Mouse (Mus musculus): ENCODE data around the gene Myh3. TPM values are rescaled to one million over a fixed set of nuclear protein-coding genes. Genes with fewer than 3 reads are reported as not detected.
A peak's percentile ranks its signal among the peaks of the same experiment; 100 is the strongest.

The Myh3 gene
- polyA plus RNA-seq, 1 experiment from 2014 or later: 0.50 TPM

DNA sequence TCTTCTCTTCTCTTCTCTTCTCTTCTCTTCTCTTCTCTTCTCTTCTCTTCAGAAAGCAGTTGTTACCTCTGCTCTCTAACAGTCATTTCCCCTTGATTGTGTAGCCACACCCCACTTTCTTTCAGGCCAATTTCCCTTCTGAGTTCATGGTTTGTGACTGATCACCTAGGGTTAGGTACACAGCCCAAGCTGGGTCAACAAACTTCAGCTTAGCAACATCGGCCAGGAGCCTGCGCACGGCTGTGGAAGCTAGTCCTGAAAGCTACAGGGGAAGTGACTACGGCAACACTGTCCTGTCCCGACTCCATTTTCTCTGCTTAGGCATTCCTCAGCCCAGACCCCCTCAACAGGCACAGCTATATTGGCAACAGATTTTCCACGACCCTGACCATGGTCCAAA is 33.1 kb upstream of the Myh3 start:
- no peak overlapping the region for H3K27ac ChIP-seq (ENCODE audit: low read length)
- no peak overlapping the region for H3K4me3 ChIP-seq (ENCODE audit: low read length)
- H3K4me1 ChIP-seq (ENCODE audit: control insufficient read depth, insufficient read depth, low read length): peaks cover 10% of the 10 kb centered on the region; the same call in 1 of the 2 replicates
- H3K36me3 ChIP-seq (ENCODE audit: control insufficient read depth, insufficient read depth, low read length): peaks cover 3% of the 10 kb centered on the region
- H3K4me2 ChIP-seq (ENCODE audit: low read depth, low read length): peak overlapping the region; percentile 19; the same call in 1 of the 2 replicates
- 64% methylated on average over 6 of the region's 6 CpGs for WGBS
- no peak overlapping the region for H3K9ac ChIP-seq (ENCODE audit: low read depth, low read length)
- H3K9me3 ChIP-seq (ENCODE audit: control insufficient read depth, low read length): no peaks in the 10 kb centered on the region
- peak; percentile 84 for ATAC-seq
- no peaks in the 10 kb centered on the region for H3K27me3 ChIP-seq (replicated peaks; ENCODE audit: control insufficient read depth, insufficient read depth, low read length)

DNA sequence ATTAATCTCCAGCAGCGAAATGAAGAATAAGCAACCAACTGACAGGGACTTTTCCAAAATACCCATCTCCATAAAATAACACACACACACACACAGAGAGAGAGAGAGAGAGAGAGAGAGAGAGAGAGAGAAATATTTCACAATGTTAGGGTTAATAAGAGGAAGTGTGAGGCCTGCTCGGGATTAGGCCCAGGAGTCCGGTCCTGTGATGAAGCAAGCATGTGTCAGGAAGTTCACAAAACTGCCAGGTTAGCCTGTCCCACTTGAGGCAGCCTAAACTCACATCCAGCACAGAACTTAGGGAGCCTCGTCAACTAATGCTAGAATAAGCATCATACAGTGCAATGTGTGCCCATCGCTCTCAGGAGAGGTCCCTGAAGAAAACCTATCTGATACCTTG is 30.9 kb upstream of the Myh3 start:
- H3K27ac ChIP-seq (ENCODE audit: low read length): no peak overlapping the region
- peaks cover 13% of the 10 kb centered on the region; the same call in 1 of the 2 replicates for H3K4me1 ChIP-seq (ENCODE audit: control insufficient read depth, insufficient read depth, low read length)
- no peak for ATAC-seq
- no peaks in the 10 kb centered on the region for H3K27me3 ChIP-seq (replicated peaks; ENCODE audit: control insufficient read depth, insufficient read depth, low read length)
- WGBS: 84% methylated on average over 5 of the region's 5 CpGs
- no peak overlapping the region for H3K4me2 ChIP-seq (ENCODE audit: low read depth, low read length)
- H3K9me3 ChIP-seq (ENCODE audit: control insufficient read depth, low read length): no peaks in the 10 kb centered on the region
- H3K36me3 ChIP-seq (ENCODE audit: control insufficient read depth, insufficient read depth, low read length): no peaks in the 10 kb centered on the region
- H3K4me3 ChIP-seq (ENCODE audit: low read length): no peak overlapping the region
- no peak overlapping the region for H3K9ac ChIP-seq (ENCODE audit: low read depth, low read length)

DNA sequence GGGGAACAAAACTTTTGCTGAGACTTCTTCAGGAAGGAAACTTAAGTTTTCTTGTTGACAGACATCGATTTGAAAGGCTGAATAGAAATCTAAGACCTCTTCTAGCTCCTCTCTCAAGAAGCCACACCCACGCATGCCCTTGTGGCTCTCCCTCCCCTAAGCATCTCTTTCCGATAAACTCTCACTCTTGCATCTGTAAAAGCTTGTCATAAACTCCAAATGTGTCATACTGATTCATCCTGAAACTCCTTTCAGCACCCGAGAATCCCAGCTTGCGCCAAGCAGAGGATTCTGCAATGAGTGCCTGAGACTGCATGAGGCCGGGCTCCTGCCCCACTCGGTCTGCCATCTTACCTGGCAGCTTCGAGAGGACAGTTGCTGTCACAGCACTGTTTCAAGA is 29.6 kb upstream of the Myh3 start:
- H3K4me3 ChIP-seq (ENCODE audit: low read length): no peak overlapping the region
- no peaks in the 10 kb centered on the region for H3K9me3 ChIP-seq (ENCODE audit: control insufficient read depth, low read length)
- H3K4me2 ChIP-seq (ENCODE audit: low read depth, low read length): no peak overlapping the region
- ATAC-seq: no peak
- peaks cover 11% of the 10 kb centered on the region for H3K4me1 ChIP-seq (ENCODE audit: control insufficient read depth, insufficient read depth, low read length)
- H3K9ac ChIP-seq (ENCODE audit: low read depth, low read length): no peak overlapping the region
- no peak overlapping the region for H3K27ac ChIP-seq (ENCODE audit: low read length)
- no peaks in the 10 kb centered on the region for H3K27me3 ChIP-seq (replicated peaks; ENCODE audit: control insufficient read depth, insufficient read depth, low read length)
- 84% methylated on average over 8 of the region's 8 CpGs for WGBS
- H3K36me3 ChIP-seq (ENCODE audit: control insufficient read depth, insufficient read depth, low read length): no peaks in the 10 kb centered on the region

DNA sequence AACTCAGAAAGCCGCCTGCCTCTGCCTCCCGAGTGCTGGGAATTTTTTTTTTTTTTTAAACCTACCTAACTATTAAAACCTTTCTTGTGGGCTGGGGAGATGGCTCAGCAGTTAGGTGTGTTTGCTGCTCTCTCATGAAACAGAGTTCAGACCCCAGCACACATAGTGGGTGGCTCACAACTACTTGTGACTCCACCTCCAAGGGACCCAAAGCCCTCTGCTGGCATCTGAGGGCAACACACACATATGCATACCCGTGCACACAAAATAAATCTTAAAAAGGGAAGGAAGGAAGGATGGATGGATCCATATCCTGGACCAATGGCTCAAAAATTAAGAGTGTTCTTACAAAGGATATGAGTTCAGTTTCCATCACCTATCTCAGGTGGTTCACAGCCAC is 28.8 kb upstream of the Myh3 start:
- Histone ChIP-seq H3K4me1 (ENCODE audit: control insufficient read depth, insufficient read depth, low read length) (peaks cover 14% of the 10 kb centered on the region), H3K9ac (ENCODE audit: low read depth, low read length) (no peak overlapping the region), H3K4me3 (ENCODE audit: low read length) (no peak overlapping the region), H3K27me3 (replicated peaks; ENCODE audit: control insufficient read depth, insufficient read depth, low read length) (no peaks in the 10 kb centered on the region), H3K4me2 (ENCODE audit: low read depth, low read length) (no peak overlapping the region), H3K9me3 (ENCODE audit: control insufficient read depth, low read length) (no peaks in the 10 kb centered on the region), H3K36me3 (ENCODE audit: control insufficient read depth, insufficient read depth, low read length) (no peaks in the 10 kb centered on the region), H3K27ac (ENCODE audit: low read length) (no peak overlapping the region)
- no peak for ATAC-seq
- 90% methylated on average over 3 of the region's 3 CpGs for WGBS

DNA sequence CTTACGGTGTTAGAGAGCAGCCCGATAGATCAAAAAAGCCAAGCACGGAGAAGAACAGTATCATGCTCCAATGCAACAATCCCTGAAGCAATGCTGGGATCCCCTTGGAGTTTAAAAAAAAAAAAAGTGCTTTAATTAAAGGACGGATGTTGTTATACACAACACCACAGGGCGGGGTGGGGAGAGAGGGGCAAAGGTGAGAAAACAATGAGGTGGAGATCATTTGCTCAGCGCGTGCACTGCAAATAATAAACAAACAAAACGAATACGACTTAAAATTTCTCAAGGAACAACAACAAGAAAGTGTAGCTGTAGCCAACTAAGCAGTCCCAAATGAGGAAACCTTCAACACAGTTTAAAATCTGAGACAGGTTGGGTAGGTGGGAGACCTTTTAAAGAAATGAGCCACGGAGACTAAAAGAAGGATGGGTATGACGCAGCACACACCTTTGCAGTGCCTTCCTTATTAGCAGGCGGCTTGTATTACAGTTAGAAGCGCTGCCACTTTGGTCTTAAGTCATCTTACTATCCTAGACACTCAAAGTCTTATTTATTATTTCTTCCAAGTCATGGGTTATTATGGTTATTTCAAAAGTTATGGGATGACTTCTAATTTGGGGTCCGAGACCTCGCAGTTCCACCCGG is 26.3 kb upstream of the Myh3 start:
- WGBS: 7% methylated on average over 16 of the region's 16 CpGs
- no peaks in the 10 kb centered on the region for H3K9me3 ChIP-seq (ENCODE audit: control insufficient read depth, low read length)

DNA sequence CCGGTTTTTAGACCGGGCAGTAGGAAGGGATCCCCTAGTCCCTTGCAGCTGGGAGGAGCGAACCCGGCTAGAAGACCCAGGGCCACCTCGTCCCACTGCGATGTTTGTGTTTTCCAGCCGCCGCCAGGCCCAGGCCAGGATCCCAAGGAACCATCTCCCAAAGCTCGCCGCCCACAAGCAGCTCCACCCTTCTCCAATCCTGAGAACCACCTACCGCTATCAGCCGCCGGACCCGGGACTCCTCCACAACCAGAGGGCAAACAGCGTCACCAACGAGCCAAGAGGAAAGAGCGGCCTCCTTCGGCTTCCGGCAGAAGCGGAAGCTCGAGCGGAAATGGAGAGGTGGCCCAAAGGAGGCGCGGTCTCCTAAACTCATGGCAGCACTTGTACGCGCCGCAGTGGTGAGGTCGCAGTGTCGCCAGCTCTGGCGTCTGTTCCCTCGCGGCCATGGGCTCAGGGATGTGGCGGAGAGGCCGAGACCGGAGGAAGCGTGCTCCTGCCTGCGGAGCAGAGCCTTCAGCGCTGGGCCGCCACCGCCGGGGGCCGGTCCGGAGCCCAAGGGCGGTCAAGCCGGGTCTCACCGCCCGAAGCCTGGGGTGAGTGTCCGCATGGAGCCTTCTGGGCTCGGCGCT is 25.7 kb upstream of the Myh3 start, which contains the start of the genes Adprm and Sco1:
Gene Adprm, minus strand, starts transcription at position 274 of the 632 bp plus-strand sequence.
Gene Sco1, plus strand, starts transcription at position 350 of the 632 bp plus-strand sequence.
- ATAC-seq: peak; percentile 98
- H3K4me2 ChIP-seq (ENCODE audit: low read depth, low read length): peak within 1 kb of the TSS; percentile 76
- under 1% methylated on average over 50 of the region's 50 CpGs for WGBS
- 0 out of 2 replicates have a peak, but pooled peaks cover 6% of the 10 kb centered on the region for H3K36me3 ChIP-seq (ENCODE audit: control insufficient read depth, insufficient read depth, low read length)
- H3K9me3 ChIP-seq (ENCODE audit: control insufficient read depth, low read length): no peaks in the 10 kb centered on the region
- H3K27me3 ChIP-seq (replicated peaks; ENCODE audit: control insufficient read depth, insufficient read depth, low read length): no peaks in the 10 kb centered on the region
- peaks cover 7% of the 10 kb centered on the region for H3K4me1 ChIP-seq (ENCODE audit: control insufficient read depth, insufficient read depth, low read length)
- peak within 1 kb of the TSS; percentile 85 for H3K9ac ChIP-seq (ENCODE audit: low read depth, low read length)
- peak within 1 kb of the TSS; percentile 82 for H3K27ac ChIP-seq (ENCODE audit: low read length)
- H3K4me3 ChIP-seq (ENCODE audit: low read length): peak within 1 kb of the TSS; percentile 69

More for the DNA sequence above, 26.3 kb upstream of the Myh3 start:
- peak; percentile 61 for ATAC-seq
- Histone ChIP-seq H3K4me2 (ENCODE audit: low read depth, low read length) (peak overlapping the region; percentile 76), H3K36me3 (ENCODE audit: control insufficient read depth, insufficient read depth, low read length) (0 out of 2 replicates have a peak, but pooled peaks cover 6% of the 10 kb centered on the region), H3K9ac (ENCODE audit: low read depth, low read length) (peak overlapping the region; percentile 85), H3K27ac (ENCODE audit: low read length) (peak overlapping the region; percentile 82), H3K4me3 (ENCODE audit: low read length) (peak overlapping the region; percentile 69), H3K4me1 (ENCODE audit: control insufficient read depth, insufficient read depth, low read length) (peaks cover 7% of the 10 kb centered on the region), H3K27me3 (replicated peaks; ENCODE audit: control insufficient read depth, insufficient read depth, low read length) (no peaks in the 10 kb centered on the region)

DNA sequence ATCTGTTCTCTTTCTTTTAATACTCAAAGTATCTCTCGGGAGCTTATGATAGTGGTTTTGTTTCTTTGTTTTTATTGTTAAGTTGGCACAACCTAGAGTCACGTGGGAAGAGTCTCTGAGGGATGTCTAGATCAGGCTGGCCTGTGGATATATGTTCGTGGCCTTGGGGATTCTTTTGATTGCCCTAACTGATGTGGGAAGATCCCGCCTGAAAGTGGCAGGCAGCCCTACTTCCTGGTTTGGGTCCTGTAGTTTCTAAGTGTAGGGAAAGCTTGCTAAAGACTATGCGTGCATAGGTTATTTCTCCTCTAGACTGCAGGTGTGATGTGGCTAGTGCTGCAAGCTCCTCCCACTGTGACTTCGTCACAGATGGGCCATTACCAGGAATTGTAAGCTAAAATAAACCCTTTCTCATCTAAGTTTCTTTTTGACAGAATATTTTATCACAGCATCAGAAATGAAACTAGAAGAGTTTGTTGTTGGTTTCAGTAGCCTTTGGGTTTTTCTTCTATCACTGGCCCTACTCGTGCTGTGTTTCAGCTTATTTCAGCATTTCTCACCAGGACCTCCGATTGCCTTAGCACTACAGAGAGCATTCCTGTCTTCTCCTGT is 23.2 kb upstream of the Myh3 start:
- no peak overlapping the region for H3K4me3 ChIP-seq (ENCODE audit: low read length)
- WGBS: 91% methylated on average over 8 of the region's 8 CpGs
- H3K27ac ChIP-seq (ENCODE audit: low read length): no peak overlapping the region
- no peak for ATAC-seq
- H3K9ac ChIP-seq (ENCODE audit: low read depth, low read length): no peak overlapping the region
- peaks cover 7% of the 10 kb centered on the region for H3K4me1 ChIP-seq (ENCODE audit: control insufficient read depth, insufficient read depth, low read length)
- no peaks in the 10 kb centered on the region for H3K9me3 ChIP-seq (ENCODE audit: control insufficient read depth, low read length)
- H3K36me3 ChIP-seq (ENCODE audit: control insufficient read depth, insufficient read depth, low read length): 0 out of 2 replicates have a peak, but pooled peaks cover 10% of the 10 kb centered on the region
- H3K27me3 ChIP-seq (replicated peaks; ENCODE audit: control insufficient read depth, insufficient read depth, low read length): no peaks in the 10 kb centered on the region
- no peak overlapping the region for H3K4me2 ChIP-seq (ENCODE audit: low read depth, low read length)

DNA sequence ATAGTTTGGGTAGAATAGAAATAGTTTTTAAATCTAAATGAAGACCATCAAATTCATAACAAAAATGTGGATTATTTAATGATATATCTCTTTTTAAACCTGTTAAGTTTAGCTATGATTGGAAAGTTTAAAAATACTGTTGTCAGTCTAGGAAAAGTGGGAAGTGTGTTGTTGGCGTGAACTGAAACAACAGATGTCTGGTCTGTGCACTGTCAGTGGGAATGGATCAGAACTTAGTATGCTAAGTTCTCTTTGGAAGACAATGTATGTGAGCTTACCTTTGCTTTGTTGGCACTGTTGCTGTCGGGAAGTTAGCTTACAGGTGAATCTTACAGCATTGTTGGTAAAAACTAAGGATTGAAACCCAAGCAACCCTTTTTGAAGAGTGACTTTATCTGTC is 16.8 kb upstream of the Myh3 start:
- peaks cover 20% of the 10 kb centered on the region for H3K36me3 ChIP-seq (ENCODE audit: control insufficient read depth, insufficient read depth, low read length)

DNA sequence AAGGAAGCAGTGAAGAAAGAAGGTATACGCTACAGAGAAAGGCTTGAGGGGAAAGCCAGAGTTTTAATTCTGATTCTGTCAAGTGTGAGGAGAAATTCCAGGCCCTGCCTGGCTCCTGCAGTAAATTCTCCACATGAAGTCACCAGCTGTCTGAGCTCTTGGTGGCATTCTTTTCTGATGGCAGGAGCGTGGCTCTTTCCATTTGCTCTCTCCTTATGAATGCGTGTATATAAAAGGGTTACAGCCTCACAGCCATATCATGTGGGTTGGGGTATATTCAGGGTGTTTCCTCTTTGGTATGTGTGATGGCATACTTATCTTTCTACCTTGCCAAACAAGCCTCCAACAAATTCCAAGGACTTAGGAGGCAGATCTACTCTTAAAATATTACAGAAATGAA is 15.4 kb upstream of the Myh3 start:
- Histone ChIP-seq H3K4me1 (ENCODE audit: control insufficient read depth, insufficient read depth, low read length) (no peaks in the 10 kb centered on the region), H3K9me3 (ENCODE audit: control insufficient read depth, low read length) (no peaks in the 10 kb centered on the region), H3K4me3 (ENCODE audit: low read length) (no peak overlapping the region), H3K9ac (ENCODE audit: low read depth, low read length) (no peak overlapping the region), H3K27ac (ENCODE audit: low read length) (no peak overlapping the region), H3K4me2 (ENCODE audit: low read depth, low read length) (no peak overlapping the region), H3K36me3 (ENCODE audit: control insufficient read depth, insufficient read depth, low read length) (peaks cover 23% of the 10 kb centered on the region), H3K27me3 (replicated peaks; ENCODE audit: control insufficient read depth, insufficient read depth, low read length) (no peaks in the 10 kb centered on the region)
- WGBS: 85% methylated on average over 3 of the region's 3 CpGs
- ATAC-seq: no peak

More for the DNA sequence above, 16.8 kb upstream of the Myh3 start:
- ATAC-seq: no peak
- Histone ChIP-seq H3K27ac (ENCODE audit: low read length) (no peak overlapping the region), H3K9ac (ENCODE audit: low read depth, low read length) (no peak overlapping the region), H3K4me3 (ENCODE audit: low read length) (no peak overlapping the region), H3K9me3 (ENCODE audit: control insufficient read depth, low read length) (no peaks in the 10 kb centered on the region), H3K4me2 (ENCODE audit: low read depth, low read length) (no peak overlapping the region), H3K4me1 (ENCODE audit: control insufficient read depth, insufficient read depth, low read length) (no peaks in the 10 kb centered on the region), H3K27me3 (replicated peaks; ENCODE audit: control insufficient read depth, insufficient read depth, low read length) (no peaks in the 10 kb centered on the region)
- WGBS: 92% methylated on average over 2 of the region's 2 CpGs

All from intestine, embryonic 16.5 days (tissue).